Mouse (Mus musculus) kidney, postnatal 0 days (tissue): Measurements from ENCODE around the gene Krt16. TPM values are rescaled to one million over a fixed set of nuclear protein-coding genes. Genes with fewer than 3 reads are reported as not detected.

Experiments used
- ATAC-seq: fragments of 200-750 bp; cut with Nextera tagmentation; replicated peaks from 2 replicates; pipeline ENCODE4 v1.8.0; 2017; ENCODE audit warnings: low read depth, moderate number of reproducible peaks, moderate TSS enrichment, moderate library complexity; ENCODE audit not compliant: low FRiP score
- DNase-seq: peaks from one replicate; pipeline ENCODE4 v3.0.0-alpha.2; 2016; ENCODE audit warnings: low spot score
- H3K27ac ChIP-seq: fragments of 300-500 bp; sonication (generic); 2 replicates; pipeline ENCODE4 v1.5.1; 2014; ENCODE audit warnings: mild to moderate bottlenecking
- H3K27me3 ChIP-seq: fragments of 300-500 bp; sonication (generic); 2 replicates; pipeline ENCODE4 v1.6.1; 2014; ENCODE audit warnings: low read length, mixed read lengths; ENCODE audit not compliant: insufficient read depth
- H3K36me3 ChIP-seq: fragments of 300-500 bp; sonication (generic); 2 replicates; pipeline ENCODE4 v1.6.1; 2014; ENCODE audit warnings: low read length, mixed read lengths; ENCODE audit not compliant: insufficient read depth
- H3K4me1 ChIP-seq: fragments of 300-500 bp; sonication (generic); replicated peaks from 2 replicates; pipeline ENCODE4 v1.6.1; 2014; ENCODE audit warnings: antibody characterized with exemption, low read length, mixed read lengths; ENCODE audit not compliant: insufficient read depth
- H3K4me2 ChIP-seq: fragments of 300-500 bp; sonication (generic); 2 replicates; pipeline ENCODE4 v1.6.1; 2014; ENCODE audit warnings: mild to moderate bottlenecking, low read length, moderate library complexity, mixed read lengths
- H3K4me3 ChIP-seq: fragments of 300-500 bp; sonication (generic); replicated peaks from 2 replicates; pipeline ENCODE4 v1.5.1; 2014; ENCODE audit warnings: low read depth, low read length
- H3K9ac ChIP-seq: fragments of 300-500 bp; sonication (generic); 2 replicates; pipeline ENCODE4 v1.6.1; 2014; ENCODE audit warnings: low read depth, low read length
- H3K9me3 ChIP-seq: fragments of 300-500 bp; sonication (generic); replicated peaks from 2 replicates; pipeline ENCODE4 v1.6.1; 2016; ENCODE audit warnings: low read length, inconsistent platforms, mixed read lengths
- CTCF ChIP-seq: IDR thresholded peaks from 2 replicates; pipeline ENCODE4 v1.5.1; 2016; ENCODE audit warnings: antibody characterized with exemption, low read depth, mild to moderate bottlenecking, moderate library complexity
- WGBS: fragments of 180-500 bp; shearing (Covaris S2); extraction: QIAGEN DNeasy Blood & Tissue Kit; methylation state at CpG from one replicate; pipeline ENCODE4 v1.1.7; 2014; 5-methylcytosine and 5-hydroxymethylcytosine counted together
- polyA plus RNA-seq: library from polyadenylated mRNA; unstranded; fragments of >200 nt; fragmentation: Nextera tagmentation; extraction: Ambion mirVana; gene quantifications from 2 replicates; pipeline ENCODE4 v1.2.1, GENCODE M21; 2015

Krt16 gene
- polyA plus RNA-seq, 1 experiment from 2014 or later: not detected

DNA sequence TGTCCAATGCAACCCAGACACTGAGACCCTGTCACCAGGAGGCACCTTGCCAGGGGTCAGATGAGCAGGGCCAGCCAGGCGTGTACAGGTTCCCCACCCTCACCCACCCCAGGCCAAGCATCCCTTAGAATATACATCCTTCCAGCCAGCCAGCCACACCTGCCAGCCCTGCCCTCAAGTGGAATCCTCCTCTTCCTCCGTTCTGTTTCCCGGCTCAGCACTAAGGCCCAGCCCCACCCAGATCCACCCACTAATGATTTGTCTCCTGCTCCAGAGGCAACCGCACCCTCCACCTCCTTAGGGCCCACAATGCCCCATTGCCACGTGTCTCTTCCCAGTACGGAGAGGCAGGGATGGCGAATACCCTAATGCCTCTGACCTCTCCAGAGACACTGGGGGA is 26.0 kb upstream of the Krt16 start:
- H3K9me3 ChIP-seq: no peaks in the 10 kb centered on the region
- WGBS: 71% methylated on average over 7 of the region's 7 CpGs
- no peaks in the 10 kb centered on the region for H3K36me3 ChIP-seq
- no peak overlapping the region for H3K9ac ChIP-seq
- no peak overlapping the region for H3K27ac ChIP-seq
- no peak overlapping the region for H3K4me3 ChIP-seq
- TF ChIP-seq CTCF: no peak
- ATAC-seq: no peak
- no peaks in the 10 kb centered on the region for H3K4me1 ChIP-seq
- no peak overlapping the region for H3K4me2 ChIP-seq
- no peak for DNase-seq
- no peaks in the 10 kb centered on the region for H3K27me3 ChIP-seq

DNA sequence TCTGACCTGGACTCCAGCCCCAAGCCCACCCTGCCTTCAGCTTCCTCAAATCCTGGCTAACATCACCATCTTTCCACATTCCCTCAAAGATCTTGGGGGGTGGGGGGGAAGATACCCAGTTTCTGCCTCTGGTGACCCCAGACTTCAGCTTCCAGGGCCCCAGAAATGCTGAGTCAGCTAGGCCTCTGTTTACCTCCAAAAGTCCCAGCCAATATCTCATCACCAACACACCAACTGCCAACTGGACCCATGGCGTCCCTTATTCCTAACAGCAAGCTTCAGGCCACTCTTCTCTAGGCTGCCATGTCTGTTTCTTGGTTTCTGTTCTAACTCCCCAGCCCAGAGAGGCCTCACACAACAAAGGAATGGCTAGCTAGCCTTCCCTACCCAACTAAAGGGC is 23.2 kb upstream of the Krt16 start:
- H3K4me1 ChIP-seq: no peaks in the 10 kb centered on the region
- H3K9me3 ChIP-seq: no peaks in the 10 kb centered on the region
- ATAC-seq: no peak
- H3K9ac ChIP-seq: no peak overlapping the region
- H3K27me3 ChIP-seq: no peaks in the 10 kb centered on the region
- H3K4me3 ChIP-seq: no peak overlapping the region
- no peak overlapping the region for H3K4me2 ChIP-seq
- no peak for TF ChIP-seq CTCF
- no peaks in the 10 kb centered on the region for H3K36me3 ChIP-seq
- 90% methylated on average over 1 of the region's 1 CpGs for WGBS
- no peak overlapping the region for H3K27ac ChIP-seq
- DNase-seq: no peak

- no peak within 1 kb of the TSS for H3K4me2 ChIP-seq
- no peak within 1 kb of the TSS for H3K27ac ChIP-seq
- no peak for DNase-seq
- no peaks in the 10 kb centered on the region for H3K9me3 ChIP-seq
- ATAC-seq: no peak
- H3K9ac ChIP-seq: no peak within 1 kb of the TSS
- WGBS: 86% methylated on average over 7 of the region's 7 CpGs
- no peaks in the 10 kb centered on the region for H3K36me3 ChIP-seq
- H3K4me1 ChIP-seq: no peaks in the 10 kb centered on the region
- H3K4me3 ChIP-seq: no peak within 1 kb of the TSS
- no peak for TF ChIP-seq CTCF
- H3K27me3 ChIP-seq: no peaks in the 10 kb centered on the region
Observed at GRCm38 (mm10) chr11:100269821-100270332, 21.2 kb upstream of the Krt16 start, which contains the start of gene Krt42. TSS of gene Krt42 (minus strand) at chr11:100269871.

DNA sequence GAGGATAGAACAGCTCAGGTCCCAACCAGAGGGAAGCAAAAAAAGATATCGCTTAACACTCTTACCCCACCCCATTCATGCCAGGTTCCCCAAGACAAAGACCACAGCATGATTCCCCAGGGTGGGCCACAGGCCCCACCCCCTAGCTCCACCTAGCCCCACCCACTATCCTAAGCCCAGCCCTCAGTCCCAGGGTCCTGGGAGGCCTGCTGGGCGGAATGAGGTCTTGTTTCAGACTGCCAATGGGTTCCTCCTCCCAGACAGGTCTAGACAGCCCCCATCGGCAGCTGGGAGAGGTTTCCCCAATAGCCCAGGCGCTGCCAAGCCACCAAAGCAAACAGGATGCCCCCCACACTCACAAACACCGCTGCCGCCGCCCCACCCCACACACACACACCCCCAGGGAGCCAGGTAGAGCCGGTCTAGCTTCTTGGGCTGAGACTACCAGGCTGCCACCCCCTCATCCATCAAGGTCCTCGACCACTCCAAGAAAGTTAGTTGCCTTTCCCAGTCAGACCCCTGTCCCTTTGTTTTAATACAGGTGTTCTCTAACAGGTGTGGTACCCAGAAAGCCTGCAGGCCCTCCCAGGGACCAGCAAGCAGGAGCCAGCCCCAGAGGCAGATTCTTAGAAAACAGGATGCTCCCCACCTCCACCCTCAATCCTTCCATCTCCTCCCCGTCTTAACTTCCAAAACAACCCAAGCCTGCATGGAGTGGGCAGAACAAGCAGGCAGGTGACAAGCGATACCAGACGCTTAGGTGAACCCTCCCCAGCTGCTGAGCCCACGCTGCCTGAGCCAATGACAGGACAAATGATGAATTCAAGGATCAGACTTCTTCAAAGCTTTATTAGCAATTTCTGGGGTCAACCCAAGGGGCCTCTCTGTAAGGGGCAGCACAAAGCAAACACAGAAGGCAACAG is 13.6 kb upstream of the Krt16 start:
- no peak overlapping the region for H3K27ac ChIP-seq
- DNase-seq: no peak
- H3K36me3 ChIP-seq: no peaks in the 10 kb centered on the region
- no peak for TF ChIP-seq CTCF
- H3K4me3 ChIP-seq: no peak overlapping the region
- H3K4me1 ChIP-seq: no peaks in the 10 kb centered on the region
- H3K9ac ChIP-seq: no peak overlapping the region
- 31% methylated on average over 12 of the region's 13 CpGs for WGBS
- H3K4me2 ChIP-seq: no peak overlapping the region
- ATAC-seq: no peak
- no peaks in the 10 kb centered on the region for H3K27me3 ChIP-seq
- no peaks in the 10 kb centered on the region for H3K9me3 ChIP-seq

- ATAC-seq: no peak
- WGBS: 84% methylated on average over 9 of the region's 9 CpGs
- Histone ChIP-seq H3K4me2 (no peak overlapping the region), H3K27ac (no peak overlapping the region), H3K9ac (no peak overlapping the region), H3K4me1 (no peaks in the 10 kb centered on the region), H3K9me3 (no peaks in the 10 kb centered on the region), H3K4me3 (no peak overlapping the region), H3K27me3 (no peaks in the 10 kb centered on the region), H3K36me3 (no peaks in the 10 kb centered on the region)
- no peak for TF ChIP-seq CTCF
- no peak for DNase-seq
Observed at GRCm38 (mm10) chr11:100261235-100261605, 12.5 kb upstream of the Krt16 start.

GRCm38 (mm10) chr11:100260514-100261234 is 12.0 kb upstream of the Krt16 start, which contains the start of gene Krt17:
TSS of gene Krt17 (minus strand) at chr11:100261029.
- Histone ChIP-seq H3K27ac (no peak within 1 kb of the TSS), H3K9ac (no peak within 1 kb of the TSS), H3K4me2 (no peak within 1 kb of the TSS), H3K4me1 (no peaks in the 10 kb centered on the region), H3K9me3 (no peaks in the 10 kb centered on the region), H3K27me3 (no peaks in the 10 kb centered on the region), H3K4me3 (no peak within 1 kb of the TSS), H3K36me3 (no peaks in the 10 kb centered on the region)
- DNase-seq: no peak
- TF ChIP-seq CTCF: no peak
- ATAC-seq: no peak
- WGBS: 84% methylated on average over 21 of the region's 21 CpGs
